Mouse (Mus musculus) left cerebral cortex, postnatal 14 days (tissue): ENCODE measurements around the gene Tmbim1. TPM values are rescaled to one million over a fixed set of nuclear protein-coding genes. Genes with fewer than 3 reads are reported as not detected.

Source experiments
- DNase-seq, 2 experiments: peaks; one replicate each; pipeline ENCODE4 v3.0.0; 2021 to 2022; ENCODE audit warnings: low spot score in 2 of 2, mixed read lengths in 1 of 2
- intact Hi-C: fragments of 180-260 bp; cut with DNase I; formaldehyde crosslinking; loops from one replicate; pipeline ENCODE4 v1.15.1; 2025
- total RNA-seq, 2 experiments: library from RNA; stranded (reverse); gene quantifications; 2 replicates each; pipeline ENCODE4 v1.2.3; 2021

Tmbim1 gene
- total RNA-seq, 2 experiments from 2014 or later = 16.3 to 17.8 TPM

DNA sequence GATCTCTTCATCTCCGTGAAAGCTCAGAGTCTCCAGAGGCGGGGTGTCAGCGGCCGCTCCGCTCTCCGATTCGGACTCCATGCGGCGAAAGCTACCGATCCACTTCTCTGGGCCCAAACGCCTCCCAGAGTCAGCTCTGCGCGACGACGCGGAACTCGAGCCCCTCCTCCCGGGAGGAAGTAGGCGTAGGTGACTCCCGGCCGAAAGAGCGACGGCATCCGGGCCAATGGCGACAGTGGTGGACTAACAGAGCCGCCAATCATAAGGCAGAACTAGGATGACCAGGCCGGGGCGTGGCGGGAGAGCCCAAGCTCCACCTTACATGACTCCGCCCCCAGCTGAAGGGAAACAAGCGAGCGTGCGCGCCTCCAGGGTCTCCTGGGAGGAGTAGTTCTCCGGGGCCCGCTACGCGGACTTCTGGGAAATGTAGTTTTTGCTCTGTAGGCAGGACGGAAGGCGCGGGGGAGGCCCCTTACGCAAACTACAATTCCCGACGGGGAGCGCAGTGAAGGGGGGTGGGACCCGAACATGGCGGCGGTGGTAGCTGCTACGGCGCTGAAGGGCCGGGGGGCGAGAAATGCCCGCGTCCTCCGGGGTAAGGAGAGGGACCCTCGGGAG lies 20.8 kb downstream of the Tmbim1 start, which contains the start of the genes Aamp and Pnkd:
TSS of gene Aamp (minus strand) at position 196 of the 618 bp plus-strand sequence.
TSS of gene Pnkd (plus strand) at position 388 of the 618 bp plus-strand sequence.
- DNase-seq = peak; percentile 100
- intact Hi-C loops = loop anchor here (2.0 to 5.0 kb wide), 3 partner anchors 48 to 168 kb away; partner anchors contain the start of gene Arpc2

DNA sequence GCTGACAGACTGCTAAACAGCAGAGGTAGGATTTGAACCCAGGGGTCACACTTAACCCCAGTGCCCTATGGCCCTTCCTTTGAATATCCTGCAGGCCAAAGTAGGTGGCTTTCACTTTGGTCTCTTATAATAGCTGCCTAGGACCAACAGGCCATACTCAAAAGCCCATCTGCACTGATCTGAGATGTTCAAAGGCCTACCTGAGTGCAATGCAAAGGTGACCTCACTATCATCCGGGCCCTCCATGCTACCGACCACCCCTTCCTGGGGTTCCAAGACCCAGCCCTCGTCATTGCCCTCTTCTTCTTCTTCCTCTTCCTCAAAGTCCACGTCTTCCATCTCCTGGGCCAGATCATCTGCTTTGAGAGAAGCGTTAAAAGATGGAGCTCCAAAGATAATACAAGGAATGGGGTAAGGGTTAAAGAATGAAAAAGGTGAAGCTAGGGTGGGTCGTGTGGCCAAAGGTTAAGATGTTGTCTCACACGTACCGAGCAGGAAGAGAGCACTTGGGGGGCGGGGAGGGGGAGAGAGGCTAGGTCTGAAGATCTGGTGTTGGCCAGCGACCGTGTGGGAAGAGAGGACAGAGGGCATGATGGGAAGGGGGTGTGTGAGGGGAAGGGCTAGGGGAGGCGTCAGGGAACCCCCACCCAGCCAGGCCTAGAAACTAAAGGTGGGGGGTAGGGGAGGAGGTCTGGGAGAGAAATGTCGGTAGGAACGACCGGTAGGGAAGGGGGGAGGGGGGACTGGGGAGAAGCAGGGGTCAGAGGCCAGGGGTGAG lies 21.5 kb downstream of the Tmbim1 start:
- intact Hi-C loops = loop anchor here (2.0 to 5.0 kb wide), 2 partner anchors 47 to 77 kb away; partner anchors contain the start of gene Arpc2

DNA sequence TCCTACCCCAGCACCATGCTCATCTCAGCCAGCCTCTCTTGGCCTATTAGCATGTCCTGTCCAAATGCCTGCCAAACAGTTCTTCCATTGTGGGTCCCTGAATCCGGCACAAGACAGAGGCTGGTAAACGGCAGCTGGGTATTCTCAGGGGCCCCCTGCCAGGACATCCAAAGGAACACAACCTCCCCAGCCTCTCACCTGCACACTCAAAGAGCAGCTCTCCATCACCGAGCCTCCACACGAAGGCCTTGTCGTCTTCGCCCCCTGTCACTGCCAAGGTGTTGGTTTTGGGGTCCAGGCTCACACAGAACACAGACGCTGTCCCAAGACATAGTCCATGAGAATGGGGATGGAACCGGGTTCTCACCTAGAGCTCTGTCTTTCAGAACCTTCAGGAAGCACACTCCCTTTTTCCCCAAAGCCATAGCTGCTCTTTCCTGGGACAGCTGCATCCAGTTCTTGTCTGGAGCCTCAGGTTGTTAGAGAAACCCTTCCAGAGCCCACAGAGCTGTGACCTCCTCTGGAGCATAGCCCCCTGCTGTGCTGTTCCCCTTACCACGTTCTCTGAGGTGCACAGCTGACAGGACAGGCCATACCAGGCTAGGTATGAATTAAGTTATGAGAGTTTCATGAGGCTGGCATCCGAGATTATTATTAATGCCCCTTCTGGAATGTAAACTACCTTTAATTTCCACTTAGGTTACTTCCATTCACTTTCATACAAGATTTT lies 22.4 kb downstream of the Tmbim1 start:
- no peak for DNase-seq
- intact Hi-C loops = loop anchor here (5.0 kb wide), 1 partner anchor 76 kb away; no protein-coding TSS in a partner anchor

More for the DNA sequence above, 21.5 kb downstream of the Tmbim1 start:
- DNase-seq = peak; percentile 51 to 60

DNA sequence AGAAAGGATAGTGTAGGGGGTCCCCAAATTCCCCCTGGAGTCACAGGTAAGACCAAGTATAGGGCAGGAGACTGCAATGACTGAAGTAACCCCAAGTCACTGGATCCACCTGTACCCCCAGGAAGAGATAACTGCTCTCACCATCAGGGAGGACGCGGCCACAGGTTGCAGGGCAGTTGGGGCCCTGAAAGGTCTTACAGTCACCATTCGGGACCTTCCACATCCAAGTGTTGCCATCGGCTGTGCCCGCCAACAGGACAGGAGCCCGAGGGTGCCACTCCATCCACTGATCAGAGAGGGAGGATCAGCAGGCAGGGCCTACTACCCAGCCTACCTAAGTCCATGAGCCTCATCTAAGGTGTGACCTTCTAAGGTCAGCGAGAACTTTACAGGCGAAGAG lies 23.5 kb downstream of the Tmbim1 start:
- no peak for DNase-seq
- intact Hi-C loops = loop anchor here (5.0 kb wide), 1 partner anchor 75 kb away; no protein-coding TSS in a partner anchor

DNA sequence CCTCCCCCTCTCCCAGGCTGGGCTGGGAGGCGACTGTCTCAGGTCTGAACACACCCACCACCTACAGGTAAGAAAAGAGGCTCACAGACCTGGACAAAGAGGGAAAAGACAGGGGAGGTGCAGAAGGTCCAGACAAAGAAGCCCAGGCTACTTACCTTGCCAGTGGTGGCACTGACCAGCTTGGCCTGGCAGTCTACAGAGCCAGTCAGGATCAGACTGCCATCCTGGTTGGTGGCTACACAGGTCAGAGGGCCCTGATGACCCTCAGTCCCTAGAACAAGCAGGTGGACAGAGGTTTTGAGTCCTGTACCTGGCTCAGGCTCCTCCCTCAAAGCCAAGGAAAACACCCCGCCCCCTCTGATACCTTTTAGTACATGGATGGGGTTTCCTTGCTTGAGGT lies 24.1 kb downstream of the Tmbim1 start:
- intact Hi-C loops = loop anchor here (5.0 kb wide), 1 partner anchor 74 kb away; no protein-coding TSS in a partner anchor
- no peak for DNase-seq

DNA sequence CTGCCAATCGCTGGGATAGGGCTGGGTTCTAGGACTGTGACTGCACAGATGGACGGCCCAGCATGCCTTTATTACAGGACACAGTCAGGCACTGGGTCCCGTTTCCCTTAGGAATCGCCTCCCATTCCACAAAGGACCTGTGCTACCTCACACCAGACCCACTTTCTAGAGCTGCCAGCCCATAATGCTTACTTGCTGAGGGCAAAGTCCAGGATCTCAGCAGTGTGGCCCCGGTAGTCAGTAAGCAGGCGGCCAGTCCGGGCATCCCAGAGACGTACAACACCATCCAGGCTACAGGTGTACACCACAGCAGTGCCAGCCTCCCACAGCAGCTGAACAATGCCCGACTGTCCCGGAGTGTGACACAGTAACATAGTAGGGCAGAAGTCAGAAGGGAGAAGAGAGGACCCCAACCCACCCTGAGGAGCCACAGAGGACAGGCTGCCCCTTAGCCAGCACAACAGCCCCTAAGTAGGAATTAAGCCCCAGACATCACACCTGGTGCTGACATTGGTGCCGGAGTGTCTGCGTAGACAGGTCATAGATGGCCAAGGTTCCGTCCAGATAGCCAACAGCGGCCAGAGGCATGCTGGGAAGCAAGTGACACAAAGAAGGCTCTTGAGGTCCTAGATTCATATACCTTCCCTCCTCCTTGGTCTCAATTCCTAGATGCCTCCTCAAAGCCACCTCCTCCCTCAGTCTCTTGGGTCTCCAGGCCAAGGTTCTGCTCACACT lies 24.7 kb downstream of the Tmbim1 start:
- intact Hi-C loops = loop anchor here (5.0 kb wide), 1 partner anchor 73 kb away; no protein-coding TSS in a partner anchor

DNA sequence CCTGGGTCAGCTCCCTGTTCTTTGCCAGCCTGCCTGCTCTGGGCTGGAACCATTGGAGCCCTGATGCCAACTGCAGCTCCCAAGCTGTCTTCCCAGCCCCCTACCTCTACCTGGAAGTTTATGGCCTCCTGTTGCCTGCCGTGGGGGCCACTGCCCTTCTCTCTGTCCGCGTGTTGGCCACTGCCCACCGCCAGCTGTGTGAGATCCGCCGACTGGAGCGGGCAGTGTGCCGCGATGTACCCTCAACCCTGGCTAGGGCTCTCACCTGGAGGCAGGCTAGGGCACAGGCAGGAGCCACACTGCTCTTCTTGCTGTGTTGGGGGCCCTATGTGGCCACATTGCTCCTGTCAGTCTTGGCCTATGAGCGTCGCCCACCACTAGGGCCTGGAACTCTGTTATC lies 26.4 kb downstream of the Tmbim1 start:
- no peak for DNase-seq
- intact Hi-C loops = no loop called here

More for the DNA sequence above, 24.7 kb downstream of the Tmbim1 start:
- DNase-seq = no peak

DNA sequence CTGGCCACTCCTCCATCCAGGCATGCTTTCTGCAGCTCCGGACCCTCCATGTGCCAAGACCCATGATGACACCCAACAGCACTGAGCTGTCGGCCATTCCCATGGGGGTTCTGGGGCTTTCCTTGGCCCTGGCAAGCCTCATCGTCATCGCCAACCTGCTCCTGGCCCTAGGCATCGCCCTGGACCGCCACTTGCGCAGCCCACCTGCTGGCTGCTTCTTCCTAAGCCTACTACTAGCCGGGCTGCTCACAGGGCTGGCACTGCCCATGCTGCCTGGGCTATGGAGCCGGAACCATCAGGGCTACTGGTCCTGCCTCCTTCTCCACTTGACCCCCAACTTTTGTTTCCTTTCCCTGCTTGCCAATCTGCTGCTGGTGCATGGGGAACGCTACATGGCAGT lies 26.9 kb downstream of the Tmbim1 start, which contains the start of gene Gpbar1:
TSS of gene Gpbar1 (plus strand) at position 13 of the 400 bp plus-strand sequence.
- DNase-seq = no peak
- intact Hi-C loops = no loop called here

DNA sequence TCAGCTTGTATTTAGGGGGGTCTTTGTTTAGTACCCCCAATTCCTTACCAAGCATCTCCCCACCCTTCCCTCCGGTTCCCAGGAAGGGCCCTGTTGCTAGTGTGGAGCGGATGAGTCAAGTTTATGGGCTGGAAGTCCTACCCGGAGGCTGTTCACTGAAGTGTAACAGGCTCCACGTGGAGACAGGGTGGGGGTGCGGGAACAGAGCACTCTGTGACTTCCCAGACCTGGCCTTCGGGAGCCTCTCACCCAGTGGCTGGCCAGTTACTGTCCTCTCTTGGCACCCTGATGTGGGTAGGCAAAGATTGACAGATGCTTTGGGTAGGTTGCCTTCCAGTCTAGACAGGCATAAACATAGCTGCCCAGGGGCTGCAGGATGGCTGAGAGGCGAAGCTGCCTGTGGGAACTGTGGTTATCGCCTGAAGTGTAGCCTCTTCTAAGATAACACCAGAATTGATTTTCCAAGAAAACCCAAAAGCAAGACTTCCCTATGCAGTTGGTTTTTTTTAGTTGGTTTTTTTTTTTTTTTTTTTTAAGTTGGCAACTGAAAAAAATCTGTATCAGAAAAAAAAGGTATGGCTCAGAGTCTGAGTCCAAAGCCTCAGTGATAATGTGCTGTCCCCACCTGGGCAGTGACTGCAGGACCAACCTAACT lies 27.4 kb downstream of the Tmbim1 start:
- intact Hi-C loops = no loop called here
- no peak for DNase-seq

DNA sequence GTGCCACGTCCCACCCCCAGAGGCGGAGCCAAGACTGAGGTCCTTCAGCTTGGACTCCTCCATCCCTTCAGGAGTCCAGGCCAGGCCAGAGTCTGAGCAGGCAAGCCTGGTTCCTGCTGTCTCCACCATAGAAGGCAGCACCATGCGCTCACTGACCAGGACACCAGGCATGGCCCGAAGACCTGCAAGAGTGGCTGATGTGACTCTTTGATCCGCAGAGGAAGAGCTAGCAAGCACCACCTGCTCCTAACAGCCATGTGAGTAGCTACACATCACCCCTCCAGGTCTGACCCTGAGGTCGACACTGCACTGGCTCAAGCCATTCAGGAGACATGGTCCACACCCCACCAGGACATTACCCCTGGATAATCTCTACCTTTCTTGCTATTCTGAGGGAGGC lies 28.4 kb downstream of the Tmbim1 start:
- intact Hi-C loops = no loop called here
- no peak for DNase-seq

DNA sequence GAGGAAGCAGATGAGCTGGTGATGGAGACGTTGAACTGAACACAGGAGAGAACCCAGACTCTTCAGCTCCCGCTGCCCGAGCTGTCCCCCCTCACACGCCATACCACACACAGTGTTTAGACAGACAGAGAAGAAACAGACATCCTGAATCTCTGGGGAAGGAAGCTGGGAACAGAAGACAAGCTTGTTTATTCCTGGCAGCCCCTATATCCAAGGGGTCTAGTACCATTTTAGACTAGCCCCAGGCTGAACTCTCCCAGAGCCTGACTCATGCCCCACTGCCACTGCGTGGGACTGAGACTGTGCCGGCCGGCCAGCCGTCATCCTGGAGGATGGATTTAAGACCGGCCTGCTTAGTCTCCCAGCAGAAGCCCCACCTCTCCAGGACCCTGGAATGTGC lies 30.4 kb downstream of the Tmbim1 start:
- no peak for DNase-seq
- intact Hi-C loops = no loop called here

DNA sequence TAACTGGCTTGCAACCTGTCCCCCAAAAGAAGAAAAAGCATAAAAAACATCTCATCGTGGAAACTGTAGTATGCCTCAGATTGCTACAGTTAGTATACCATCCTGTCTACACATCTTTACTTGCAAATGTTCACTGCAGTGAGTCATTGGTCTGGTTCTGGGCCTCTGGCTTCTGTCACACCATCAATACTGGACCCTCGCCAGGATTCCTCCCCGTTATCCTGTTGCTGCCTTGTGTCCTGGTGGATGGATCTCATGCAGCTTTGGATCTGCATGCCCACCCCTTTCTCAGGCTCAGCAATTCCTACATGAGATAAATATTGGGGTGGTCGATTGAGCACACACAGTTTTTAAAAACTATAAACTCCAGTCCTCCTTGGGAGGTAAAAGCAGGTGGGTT lies 33.8 kb downstream of the Tmbim1 start:
- intact Hi-C loops = no loop called here
- DNase-seq = no peak

DNA sequence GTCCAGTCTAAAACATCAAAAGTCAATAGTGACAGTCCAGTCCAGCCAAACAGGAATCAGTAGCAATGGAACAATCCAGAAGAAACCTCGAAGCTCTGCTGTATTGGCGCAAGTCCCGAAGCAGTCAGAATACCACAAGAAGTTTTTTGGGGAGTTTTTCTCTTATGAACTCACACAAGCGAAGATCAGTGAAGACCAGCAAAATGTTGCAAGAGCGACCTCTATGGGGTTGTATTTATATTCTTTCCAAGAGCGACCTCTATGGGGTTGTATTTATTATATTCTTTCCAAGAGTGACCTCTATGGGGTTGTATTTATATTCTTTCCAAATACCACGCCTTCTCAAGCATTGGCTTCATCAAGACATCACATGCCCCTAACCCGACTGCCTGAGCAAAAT lies 36.7 kb downstream of the Tmbim1 start:
- intact Hi-C loops = no loop called here

DNA sequence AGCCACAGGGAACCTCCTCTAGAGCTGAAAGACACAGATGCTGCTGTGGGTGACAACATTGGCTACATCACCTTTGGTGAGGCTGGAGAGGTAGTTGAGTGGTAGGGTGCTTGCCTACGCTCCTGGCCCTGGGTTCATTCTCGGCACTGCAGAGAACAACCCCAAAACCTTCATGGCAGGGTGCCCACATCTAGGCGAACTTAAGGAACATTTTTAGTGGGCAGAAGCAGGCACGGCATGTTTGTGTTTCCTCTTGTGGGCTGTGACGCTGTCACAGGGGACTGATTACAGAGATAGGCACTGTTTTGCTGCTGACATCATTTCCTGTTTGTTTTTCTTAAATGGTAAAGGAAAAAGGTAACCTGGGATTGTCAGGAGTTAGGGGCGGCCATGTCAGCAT lies 42.9 kb downstream of the Tmbim1 start:
- intact Hi-C loops = no loop called here
- DNase-seq = no peak

More for the DNA sequence above, 36.7 kb downstream of the Tmbim1 start:
- no peak for DNase-seq

DNA sequence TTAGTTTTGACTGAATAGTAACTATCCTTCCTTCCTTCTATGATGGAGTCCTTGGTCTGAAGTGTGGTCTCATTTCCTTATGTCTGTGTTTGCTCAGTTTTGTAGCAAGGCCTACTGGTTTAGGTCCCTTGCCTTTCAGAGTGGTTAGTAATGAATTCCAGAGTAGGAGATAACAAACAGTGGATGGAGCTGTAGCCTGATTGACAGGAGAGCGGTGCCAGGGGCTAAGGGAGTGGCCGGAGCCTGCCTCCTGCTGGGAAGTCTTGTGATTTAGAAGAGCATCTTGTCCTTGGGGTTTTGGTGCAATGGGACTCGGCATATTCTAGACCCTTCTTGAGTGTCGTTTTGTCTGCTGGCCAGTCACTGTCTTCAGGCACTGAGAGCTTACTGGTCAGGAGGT lies 48.6 kb downstream of the Tmbim1 start:
- intact Hi-C loops = no loop called here
- DNase-seq = no peak

DNA sequence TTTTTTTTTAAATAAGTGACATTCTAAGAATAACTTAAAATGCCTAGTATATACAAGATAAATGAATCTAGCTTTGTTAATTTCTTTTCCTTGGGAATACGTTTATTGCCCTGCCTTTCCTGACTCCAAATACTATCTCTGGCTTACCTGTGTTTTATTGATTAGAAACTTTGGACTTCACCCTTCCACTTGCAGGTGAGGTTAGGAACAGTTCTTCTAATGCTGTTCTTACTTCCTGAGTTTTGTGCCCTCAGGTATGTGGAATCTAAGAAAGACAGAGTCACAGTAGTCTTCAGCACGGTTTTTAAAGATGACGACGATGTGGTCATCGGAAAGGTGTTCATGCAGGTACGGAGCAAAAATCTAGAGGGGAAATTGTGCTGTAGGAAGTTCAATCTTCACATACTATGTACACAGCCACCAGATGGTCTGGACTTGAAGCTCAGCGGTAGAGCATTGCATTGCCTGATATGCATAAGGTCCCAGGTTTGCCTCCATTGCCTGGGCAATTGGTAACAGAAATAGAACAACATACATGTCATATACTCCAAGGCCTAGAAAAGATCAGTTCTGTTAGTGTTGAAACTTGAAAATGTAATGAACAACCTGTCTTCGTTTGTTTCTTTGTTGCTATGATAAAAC lies 49.6 kb downstream of the Tmbim1 start:
- DNase-seq = no peak
- intact Hi-C loops = no loop called here

DNA sequence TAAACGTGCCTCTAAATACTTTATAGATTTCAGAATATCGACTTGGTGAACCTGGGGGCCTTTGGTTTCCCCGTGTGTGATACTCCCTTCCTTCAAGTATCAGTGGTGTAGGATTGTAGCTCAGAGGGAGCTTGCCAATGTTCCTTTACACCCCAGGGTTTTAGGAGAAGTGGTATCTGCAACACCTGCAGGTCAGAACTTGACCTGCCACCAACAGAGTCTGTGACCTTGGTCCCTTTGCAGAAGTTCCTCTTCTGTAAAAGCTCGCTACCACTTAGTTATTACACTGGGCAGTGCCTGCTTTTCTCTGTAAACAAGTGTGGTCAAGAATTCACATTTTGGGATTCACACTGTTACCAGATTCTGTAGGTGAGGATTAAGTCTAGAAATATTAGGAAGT lies 55.3 kb downstream of the Tmbim1 start:
- intact Hi-C loops = no loop called here
- no peak for DNase-seq

DNA sequence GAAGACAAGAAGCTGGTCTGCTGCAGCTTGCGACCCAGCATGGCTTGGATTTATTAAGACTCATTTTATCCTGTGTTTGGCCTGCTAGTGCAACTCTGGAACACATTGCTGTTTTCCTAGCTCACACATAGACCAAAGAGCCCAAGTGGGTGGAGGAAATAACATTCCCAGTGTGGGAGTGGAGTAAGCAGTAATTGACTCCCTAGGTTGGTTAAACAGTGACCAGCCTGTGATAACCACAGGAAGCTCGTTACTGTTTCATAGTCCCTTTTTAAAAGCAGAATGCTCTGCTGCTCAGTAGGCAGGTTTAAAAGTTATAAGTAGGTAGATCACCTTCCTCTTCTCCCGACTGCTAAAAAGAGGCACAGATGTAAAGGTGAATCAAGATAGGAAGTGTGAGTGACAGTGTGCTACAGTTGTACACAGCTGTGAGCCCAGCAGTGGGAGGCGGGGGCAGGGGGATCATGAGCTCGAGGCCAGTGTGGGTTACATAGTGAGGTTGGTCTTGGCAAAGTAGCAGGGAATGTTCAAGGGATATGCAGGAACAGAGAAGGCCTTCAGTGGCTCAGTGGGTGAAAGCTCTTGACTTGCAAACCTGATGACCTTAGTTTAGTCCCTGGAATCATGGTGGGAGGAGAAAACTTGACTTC lies 56.0 kb downstream of the Tmbim1 start:
- DNase-seq = no peak
- intact Hi-C loops = no loop called here
